Mouse (Mus musculus) liver, postnatal 0 days (tissue): ENCODE measurements around the gene Nptxr. TPM values are rescaled to one million over a fixed set of nuclear protein-coding genes. Genes with fewer than 3 reads are reported as not detected.

Experiments used
- ATAC-seq: fragments of 200-750 bp; cut with Nextera tagmentation; 2 replicates; pipeline ENCODE4 v1.8.0; 2017; ENCODE audit warnings: mild to moderate bottlenecking, moderate library complexity
- DNase-seq: peaks from one replicate; pipeline ENCODE4 v3.0.0-alpha.2; 2016
- H3K27ac ChIP-seq: fragments of 300-500 bp; sonication (generic); 2 replicates; pipeline ENCODE4 v1.5.1; 2014; ENCODE audit warnings: antibody characterized with exemption, moderate library complexity, mild to moderate bottlenecking, low read depth
- H3K27me3 ChIP-seq: fragments of 300-500 bp; sonication (generic); 2 replicates; pipeline ENCODE4 v1.6.1; 2014; ENCODE audit warnings: low read length, control low read depth, mixed read lengths; ENCODE audit not compliant: insufficient read depth
- H3K36me3 ChIP-seq: fragments of 300-500 bp; sonication (generic); replicated peaks from 2 replicates; pipeline ENCODE4 v1.6.1; 2014; ENCODE audit warnings: mild to moderate bottlenecking, control low read depth, low read length, moderate library complexity, mixed read lengths; ENCODE audit not compliant: insufficient read depth
- H3K4me1 ChIP-seq: fragments of 300-500 bp; sonication (generic); 2 replicates; pipeline ENCODE4 v1.6.1; 2014; ENCODE audit warnings: antibody characterized with exemption, mild to moderate bottlenecking, control low read depth; ENCODE audit not compliant: insufficient read depth
- H3K4me2 ChIP-seq: fragments of 300-500 bp; sonication (generic); 2 replicates; pipeline ENCODE4 v1.6.1; 2014; ENCODE audit warnings: low read depth, mild to moderate bottlenecking, low read length, moderate library complexity, mixed read lengths
- H3K4me3 ChIP-seq: fragments of 300-500 bp; sonication (generic); 2 replicates; pipeline ENCODE4 v1.5.1; 2014; ENCODE audit warnings: low read depth, low read length
- H3K9ac ChIP-seq: fragments of 300-500 bp; sonication (generic); replicated peaks from 2 replicates; pipeline ENCODE4 v1.6.1; 2014; ENCODE audit warnings: mild to moderate bottlenecking, moderate library complexity
- H3K9me3 ChIP-seq: fragments of 300-500 bp; sonication (generic); 2 replicates; pipeline ENCODE4 v1.6.1; 2016; ENCODE audit warnings: mild to moderate bottlenecking, control low read depth, low read length, mixed read lengths
- CTCF ChIP-seq: sonication (generic); IDR thresholded peaks from 2 replicates; pipeline ENCODE4 v1.5.1; 2016; ENCODE audit warnings: antibody characterized with exemption, low read depth
- EP300 ChIP-seq: IDR thresholded peaks from 2 replicates; pipeline ENCODE4 v1.6.1; 2016; ENCODE audit warnings: antibody characterized with exemption, low read depth, mild to moderate bottlenecking
- WGBS: fragments of 180-500 bp; shearing (Covaris S2); extraction: QIAGEN DNeasy Blood & Tissue Kit; methylation state at CpG from one replicate; pipeline ENCODE4 v1.1.7; 2014; ENCODE audit not compliant: insufficient replicate concordance; 5-methylcytosine and 5-hydroxymethylcytosine counted together
- polyA plus RNA-seq: library from polyadenylated mRNA; unstranded; fragments of >200 nt; fragmentation: Nextera tagmentation; extraction: Ambion mirVana; gene quantifications from 2 replicates; pipeline ENCODE4 v1.2.1, GENCODE M21; 2015

The Nptxr gene
- polyA plus RNA-seq, 1 experiment from 2014 or later: 0.13 TPM

- peak overlapping the region; percentile 93 for H3K27ac ChIP-seq
- DNase-seq (no peak), ATAC-seq (peak; percentile 14; the same call in 1 of the 2 replicates)
- peaks cover 42% of the 10 kb centered on the region for H3K36me3 ChIP-seq
- TF ChIP-seq CTCF (no peak), EP300 (no peak)
- H3K4me2 ChIP-seq: peak overlapping the region; percentile 97
- 26% methylated on average over 3 of the region's 3 CpGs for WGBS
- peak overlapping the region; percentile 98 for H3K9ac ChIP-seq
- no peaks in the 10 kb centered on the region for H3K27me3 ChIP-seq
- H3K4me1 ChIP-seq: peaks cover 22% of the 10 kb centered on the region
- H3K9me3 ChIP-seq: no peaks in the 10 kb centered on the region
- H3K4me3 ChIP-seq: peak overlapping the region; percentile 96
These were observed 63.8 kb downstream of the Nptxr start for GRCm38 (mm10) chr15:79740739-79741138.

Other genes starting within 250 kb of the Nptxr start
- 0.15 and 0.25 TPM in 2 replicates for gene Dmc1, start 199.7 kb downstream of the Nptxr start, polyA plus RNA-seq
- gene Fam227a, start 145.8 kb downstream of the Nptxr start, polyA plus RNA-seq: 0.13 and 0.18 TPM in 2 replicates
- gene Cby1, start 145.6 kb downstream of the Nptxr start, polyA plus RNA-seq: 8.5 and 8.8 TPM in 2 replicates
- 123 and 126 TPM in 2 replicates for gene Tomm22, start 133.9 kb downstream of the Nptxr start, polyA plus RNA-seq
- gene Josd1, start 116.8 kb downstream of the Nptxr start, polyA plus RNA-seq: 13.3 and 13.9 TPM in 2 replicates
- 14.8 and 16.8 TPM in 2 replicates for gene Gtpbp1, start 113.9 kb downstream of the Nptxr start, polyA plus RNA-seq
- 3.3 and 4.2 TPM in 2 replicates for gene Sun2, start 62.2 kb downstream of the Nptxr start, polyA plus RNA-seq
- gene Dnal4, start 26.9 kb downstream of the Nptxr start, polyA plus RNA-seq: 9.7 and 10.2 TPM in 2 replicates
- gene Npcd, start 29.5 kb upstream of the Nptxr start, polyA plus RNA-seq: not detected in 2 replicates
- gene Cbx6, start 29.9 kb upstream of the Nptxr start, polyA plus RNA-seq: 3.9 and 4.4 TPM in 2 replicates
- 34.6 and 38.1 TPM in 2 replicates for gene Apobec3, start 86.9 kb upstream of the Nptxr start, polyA plus RNA-seq
- 1.0 and 1.2 TPM in 2 replicates for gene Cbx7, start 166.4 kb upstream of the Nptxr start, polyA plus RNA-seq
- gene Pdgfb, start 210.2 kb upstream of the Nptxr start, polyA plus RNA-seq: 0.77 and 0.85 TPM in 2 replicates